Mouse (Mus musculus): ENCODE data around the gene Alyref. TPM values are rescaled to one million over a fixed set of nuclear protein-coding genes. Genes with fewer than 3 reads are reported as not detected.

Gene Alyref
- total and polyA plus RNA-seq, 3 experiments: 600 to 1,072 TPM; not detected in 1

- no peak for TF ChIP-seq JUND (IDR thresholded peaks at IDR 0.05; ENCODE audit: low read depth, low read length)
- TF ChIP-seq NELFE (IDR thresholded peaks at IDR 0.05; ENCODE audit: low read depth, low read length): peak; percentile 59
- TF ChIP-seq MAX (IDR thresholded peaks at IDR 0.05; ENCODE audit: low read length): peak; percentile 77
- TF ChIP-seq RCOR1 (IDR thresholded peaks at IDR 0.05; ENCODE audit: low read depth, low read length): no peak
- TF ChIP-seq CTCF (IDR thresholded peaks at IDR 0.05 in 2 of 3, conservative IDR thresholded peaks at IDR 0.05 in 1 of 3; ENCODE audit: control insufficient read depth in 1 of 3, insufficient read depth in 1 of 3, low read depth in 2 of 3, low read length in 3 of 3, poor library complexity in 1 of 3, severe bottlenecking in 1 of 3): peak in 2 of 3 experiments; percentile 4 to 26; a peak in 3 of 6 replicates
- TF ChIP-seq GABPA (IDR thresholded peaks at IDR 0.05; ENCODE audit: low read depth, low read length): peak; percentile 78; the same call in 1 of the 2 replicates
- no peak for TF ChIP-seq ELF1 (IDR thresholded peaks at IDR 0.05; ENCODE audit: low read depth, low read length)
- TF ChIP-seq ETS1 (IDR thresholded peaks at IDR 0.05; ENCODE audit: low read depth, low read length): peak; percentile 85
- no peak for TF ChIP-seq MYB (IDR thresholded peaks at IDR 0.05; ENCODE audit: low read depth, low read length)
- no peak for TF ChIP-seq RAD21 (IDR thresholded peaks at IDR 0.05; ENCODE audit: low read depth, low read length)
- TF ChIP-seq ZC3H11A (IDR thresholded peaks at IDR 0.05; ENCODE audit: low read depth, low read length): no peak
- no peak for TF ChIP-seq GATA1 (IDR thresholded peaks at IDR 0.05; ENCODE audit: low read depth, low read length)
- no peak for TF ChIP-seq E2F4 (IDR thresholded peaks at IDR 0.05; ENCODE audit: borderline replicate concordance, low read depth, low read length)
- peak; percentile 49; the same call in 1 of the 2 replicates for TF ChIP-seq TCF12 (IDR thresholded peaks at IDR 0.05; ENCODE audit: low read depth, low read length)
- peak; percentile 63 for TF ChIP-seq HCFC1 (IDR thresholded peaks at IDR 0.05; ENCODE audit: low read depth, low read length)
- TF ChIP-seq TBP (IDR thresholded peaks at IDR 0.05; ENCODE audit: low read depth, low read length): peak; percentile 43; the same call in 1 of the 2 replicates
- TF ChIP-seq ZMIZ1 (IDR thresholded peaks at IDR 0.05; ENCODE audit: low read depth, low read length): peak; percentile 47
- TF ChIP-seq CHD1 (IDR thresholded peaks at IDR 0.05; ENCODE audit: low read depth, low read length): no peak
- peak; percentile 17; the same call in 1 of the 2 replicates for TF ChIP-seq SIN3A (IDR thresholded peaks at IDR 0.05; ENCODE audit: low read length)
- 0 out of 2 replicates have a peak, but pooled peaks have one; percentile 62 for TF ChIP-seq MYC (IDR thresholded peaks at IDR 0.05; ENCODE audit: low read depth, low read length)
- 0 out of 2 replicates have a peak, but pooled peaks have one; percentile 5 for TF ChIP-seq SMC3 (IDR thresholded peaks at IDR 0.05; ENCODE audit: low read depth, low read length)
- TF ChIP-seq MAZ (IDR thresholded peaks at IDR 0.05; ENCODE audit: low read depth, low read length): peak; percentile 84; the same call in 1 of the 2 replicates
- TF ChIP-seq BHLHE40 (IDR thresholded peaks at IDR 0.05; ENCODE audit: borderline replicate concordance, low read depth, low read length): no peak; the same call in 1 of the 2 replicates
- TF ChIP-seq MXI1 (IDR thresholded peaks at IDR 0.05; ENCODE audit: low read depth, low read length): peak; percentile 84; the same call in 1 of the 2 replicates
Measured at GRCm38 (mm10) chr11:120632559-120633519, 34.7 kb upstream of the Alyref start (continued).

Measured in MEL (cell line).